Mouse (Mus musculus) intestine, embryonic 16.5 days (tissue): Measurements from ENCODE around the gene Sec14l4. TPM values are rescaled to one million over a fixed set of nuclear protein-coding genes. Genes with fewer than 3 reads are reported as not detected.

Experiments used
- ATAC-seq: fragments of 200-750 bp; cut with Nextera tagmentation; 2 replicates; pipeline ENCODE4 v1.8.0; 2017; ENCODE audit warnings: moderate TSS enrichment, moderate library complexity
- H3K27ac ChIP-seq: fragments of 300-500 bp; sonication (generic); 2 replicates; pipeline ENCODE4 v1.5.1; 2014; ENCODE audit warnings: mild to moderate bottlenecking, low read length
- H3K27me3 ChIP-seq: fragments of 300-500 bp; sonication (generic); replicated peaks from 2 replicates; pipeline ENCODE4 v1.6.1; 2014; ENCODE audit warnings: low read length, control low read depth, mixed read lengths; ENCODE audit not compliant: control insufficient read depth, insufficient read depth
- H3K36me3 ChIP-seq: fragments of 300-500 bp; sonication (generic); 2 replicates; pipeline ENCODE4 v1.6.1; 2014; ENCODE audit warnings: low read length, control low read depth; ENCODE audit not compliant: control insufficient read depth, insufficient read depth
- H3K4me1 ChIP-seq: fragments of 300-500 bp; sonication (generic); 2 replicates; pipeline ENCODE4 v1.6.1; 2014; ENCODE audit warnings: low read length, control low read depth, mixed read lengths; ENCODE audit not compliant: control insufficient read depth, insufficient read depth
- H3K4me2 ChIP-seq: fragments of 300-500 bp; sonication (generic); 2 replicates; pipeline ENCODE4 v1.6.1; 2014; ENCODE audit warnings: low read depth, low read length, control low read depth
- H3K4me3 ChIP-seq: fragments of 300-500 bp; sonication (generic); 2 replicates; pipeline ENCODE4 v1.5.1; 2014; ENCODE audit warnings: mild to moderate bottlenecking, low read length
- H3K9ac ChIP-seq: fragments of 300-500 bp; sonication (generic); 2 replicates; pipeline ENCODE4 v1.6.1; 2014; ENCODE audit warnings: low read depth, low read length
- H3K9me3 ChIP-seq: fragments of 300-500 bp; sonication (generic); 2 replicates; pipeline ENCODE4 v1.6.1; 2016; ENCODE audit warnings: low read length, control low read depth; ENCODE audit not compliant: control insufficient read depth
- WGBS: fragments of 180-500 bp; shearing (Covaris S2); extraction: QIAGEN DNeasy Blood & Tissue Kit; methylation state at CpG from one replicate; pipeline ENCODE4 v1.1.7; 2014; 5-methylcytosine and 5-hydroxymethylcytosine counted together
- polyA plus RNA-seq: library from polyadenylated mRNA; unstranded; fragments of >200 nt; fragmentation: Nextera tagmentation; extraction: Ambion mirVana; gene quantifications from 2 replicates; pipeline ENCODE4 v1.2.1, GENCODE M21; 2015

The Sec14l4 gene
- polyA plus RNA-seq, 1 experiment from 2014 or later = 0.56 TPM

GRCm38 (mm10) chr11:4086246-4086645, 55.0 kb downstream of the Sec14l4 start:
- no peaks in the 10 kb centered on the region for H3K27me3 ChIP-seq
- peaks cover 7% of the 10 kb centered on the region for H3K36me3 ChIP-seq
- H3K9ac ChIP-seq = no peak overlapping the region
- ATAC-seq = no peak
- H3K27ac ChIP-seq = no peak overlapping the region
- no peak overlapping the region for H3K4me2 ChIP-seq
- no peak overlapping the region for H3K4me3 ChIP-seq
- no peaks in the 10 kb centered on the region for H3K4me1 ChIP-seq
- H3K9me3 ChIP-seq = peaks cover 6% of the 10 kb centered on the region; the same call in 1 of the 2 replicates
- WGBS = 50% methylated on average over 1 of the region's 1 CpGs

- ATAC-seq = no peak
- WGBS = 51% methylated on average over 2 of the region's 2 CpGs
These were observed 56.0 kb downstream of the Sec14l4 start for GRCm38 (mm10) chr11:4087267-4087666.

GRCm38 (mm10) chr11:4093459-4094377, 62.5 kb downstream of the Sec14l4 start:
- no peaks in the 10 kb centered on the region for H3K27me3 ChIP-seq
- peak; percentile 3; the same call in 1 of the 2 replicates for ATAC-seq
- WGBS = 73% methylated on average over 18 of the region's 18 CpGs
- H3K9ac ChIP-seq = peak overlapping the region; percentile 41; the same call in 1 of the 2 replicates
- H3K27ac ChIP-seq = peak overlapping the region; percentile 86
- peaks cover 10% of the 10 kb centered on the region; the same call in 1 of the 2 replicates for H3K9me3 ChIP-seq
- H3K36me3 ChIP-seq = peaks cover 19% of the 10 kb centered on the region
- H3K4me3 ChIP-seq = peak overlapping the region; percentile 64
- peaks cover 16% of the 10 kb centered on the region for H3K4me1 ChIP-seq
- H3K4me2 ChIP-seq = peak overlapping the region; percentile 65

More at GRCm38 (mm10) chr11:4087267-4087666, 56.0 kb downstream of the Sec14l4 start:
- no peak overlapping the region for H3K4me2 ChIP-seq
- no peaks in the 10 kb centered on the region for H3K4me1 ChIP-seq
- peaks cover 10% of the 10 kb centered on the region; the same call in 1 of the 2 replicates for H3K9me3 ChIP-seq
- no peak overlapping the region for H3K4me3 ChIP-seq
- H3K27me3 ChIP-seq = no peaks in the 10 kb centered on the region
- peaks cover 16% of the 10 kb centered on the region for H3K36me3 ChIP-seq
- no peak overlapping the region for H3K9ac ChIP-seq
- no peak overlapping the region for H3K27ac ChIP-seq

GRCm38 (mm10) chr11:4094378-4095170, 63.3 kb downstream of the Sec14l4 start:
- Histone ChIP-seq H3K27ac (peak overlapping the region; percentile 86), H3K4me1 (peaks cover 16% of the 10 kb centered on the region), H3K4me3 (peak overlapping the region; percentile 64), H3K36me3 (peaks cover 19% of the 10 kb centered on the region), H3K9me3 (peaks cover 10% of the 10 kb centered on the region; the same call in 1 of the 2 replicates), H3K27me3 (no peaks in the 10 kb centered on the region), H3K4me2 (peak overlapping the region; percentile 65), H3K9ac (peak overlapping the region; percentile 74)
- ATAC-seq = peak; percentile 14
- WGBS = 7% methylated on average over 23 of the region's 24 CpGs

- H3K27ac ChIP-seq = peak within 1 kb of the TSS; percentile 86
- peak; percentile 11 for ATAC-seq
- H3K9me3 ChIP-seq = peaks cover 10% of the 10 kb centered on the region; the same call in 1 of the 2 replicates
- no peaks in the 10 kb centered on the region for H3K27me3 ChIP-seq
- H3K4me2 ChIP-seq = peak within 1 kb of the TSS; percentile 65
- peak within 1 kb of the TSS; percentile 64 for H3K4me3 ChIP-seq
- peaks cover 19% of the 10 kb centered on the region for H3K36me3 ChIP-seq
- H3K4me1 ChIP-seq = peaks cover 16% of the 10 kb centered on the region
- H3K9ac ChIP-seq = peak within 1 kb of the TSS; percentile 74
- 7% methylated on average over 32 of the region's 34 CpGs for WGBS
These were observed 64.2 kb downstream of the Sec14l4 start, which contains the start of gene Mtfp1 for GRCm38 (mm10) chr11:4095171-4096053. Mtfp1 (minus strand) TSS chr11:4095445.

GRCm38 (mm10) chr11:4096054-4096984, 65.1 kb downstream of the Sec14l4 start:
- Histone ChIP-seq H3K4me1 (peaks cover 16% of the 10 kb centered on the region), H3K4me3 (peak overlapping the region; percentile 52), H3K9me3 (0 out of 2 replicates have a peak, but pooled peaks cover 3% of the 10 kb centered on the region), H3K27me3 (no peaks in the 10 kb centered on the region), H3K4me2 (peak overlapping the region; percentile 85), H3K27ac (peak overlapping the region; percentile 80), H3K36me3 (peaks cover 11% of the 10 kb centered on the region), H3K9ac (peak overlapping the region; percentile 75)
- 3% methylated on average over 45 of the region's 45 CpGs for WGBS
- peak; percentile 92 for ATAC-seq

GRCm38 (mm10) chr11:4097091-4097621, 65.9 kb downstream of the Sec14l4 start:
- ATAC-seq = peak; percentile 24
- no peaks in the 10 kb centered on the region for H3K9me3 ChIP-seq
- peaks cover 16% of the 10 kb centered on the region for H3K4me1 ChIP-seq
- H3K27me3 ChIP-seq = no peaks in the 10 kb centered on the region
- peak overlapping the region; percentile 75 for H3K9ac ChIP-seq
- H3K36me3 ChIP-seq = peaks cover 4% of the 10 kb centered on the region; the same call in 1 of the 2 replicates
- 28% methylated on average over 10 of the region's 10 CpGs for WGBS
- peak overlapping the region; percentile 73 for H3K27ac ChIP-seq
- H3K4me2 ChIP-seq = peak overlapping the region; percentile 85
- H3K4me3 ChIP-seq = peak overlapping the region; percentile 52
